Mouse (Mus musculus) E14TG2a.4 (cell line): ENCODE data around the gene Aldh3b3.

Experiments used
- CTCF ChIP-seq: conservative IDR thresholded peaks from 2 replicates; pipeline ENCODE4 v1.5.1; 2014; ENCODE audit warnings: low read length
- NANOG ChIP-seq: IDR thresholded peaks from 2 replicates; pipeline ENCODE4 v1.6.1; 2014; ENCODE audit warnings: borderline replicate concordance, low read length, mixed read lengths
- POU5F1 ChIP-seq: IDR thresholded peaks from 2 replicates; pipeline ENCODE4 v1.6.1; 2014; ENCODE audit warnings: low read length, borderline replicate concordance

- no peak for TF ChIP-seq CTCF
- no peak for TF ChIP-seq NANOG
- no peak for TF ChIP-seq POU5F1
Measured at GRCm38 (mm10) chr19:3986334-3986733, 27.9 kb downstream of the Aldh3b3 start, which contains the start of gene Acy3.
